Mouse (Mus musculus): Measurements from ENCODE around the gene Ppp1r21. TPM values are rescaled to one million over a fixed set of nuclear protein-coding genes. Genes with fewer than 3 reads are reported as not detected.

Gene Ppp1r21
- total and polyA plus RNA-seq, 3 experiments = 11.1 to 16.2 TPM; not detected in 1

GRCm38 (mm10) chr17:88569807-88570540 lies 40.1 kb downstream of the Ppp1r21 start:
- Histone ChIP-seq H3K79me2 (ENCODE audit: control insufficient read depth, insufficient read depth, low read length, poor library complexity) (no peaks in the 10 kb centered on the region), H3K4me1 (ENCODE audit: control insufficient read depth in 1 of 2, insufficient read depth in 2 of 2, low read length in 2 of 2) (no peaks in the 10 kb centered on the region), H3K9ac (ENCODE audit: control insufficient read depth, low read depth, low read length, poor library complexity, severe bottlenecking) (no peak overlapping the region), H3K27ac (ENCODE audit: control insufficient read depth, low read depth, low read length) (no peak overlapping the region), H3K27me3 (ENCODE audit: control insufficient read depth in 1 of 2, insufficient read depth in 2 of 2, low read length in 2 of 2) (no peaks in the 10 kb centered on the region), H3K36me3 (ENCODE audit: control insufficient read depth in 1 of 2, insufficient read depth in 2 of 2, low read length in 2 of 2) (no peaks in the 10 kb centered on the region; a peak in 2 of 4 replicates), H3K4me3 (ENCODE audit: control insufficient read depth in 1 of 2, insufficient read depth in 1 of 2, low read depth in 2 of 2, low read length in 2 of 2) (no peak overlapping the region), H3K9me3 (replicated peaks; ENCODE audit: insufficient read depth, low read length) (no peaks in the 10 kb centered on the region)
- DNase-seq (ENCODE audit: low read depth, low spot score) = no peak
- TF ChIP-seq JUND (IDR thresholded peaks at IDR 0.05; ENCODE audit: low read depth, low read length) (no peak), CHD1 (IDR thresholded peaks at IDR 0.05; ENCODE audit: low read depth, low read length) (no peak), MEF2A (IDR thresholded peaks at IDR 0.05; ENCODE audit: extremely low read depth, insufficient replicate concordance, low read depth, low read length, poor library complexity, severe bottlenecking) (no peak)

GRCm38 (mm10) chr17:88570784-88571183 lies 40.9 kb downstream of the Ppp1r21 start:
- Histone ChIP-seq H3K9me3 (replicated peaks; ENCODE audit: insufficient read depth, low read length) (no peaks in the 10 kb centered on the region), H3K79me2 (ENCODE audit: control insufficient read depth, insufficient read depth, low read length, poor library complexity) (no peaks in the 10 kb centered on the region), H3K36me3 (ENCODE audit: control insufficient read depth in 1 of 2, insufficient read depth in 2 of 2, low read length in 2 of 2) (no peaks in the 10 kb centered on the region; a peak in 2 of 4 replicates), H3K4me3 (ENCODE audit: control insufficient read depth in 1 of 2, insufficient read depth in 1 of 2, low read depth in 2 of 2, low read length in 2 of 2) (no peak overlapping the region), H3K27ac (ENCODE audit: control insufficient read depth, low read depth, low read length) (no peak overlapping the region), H3K4me1 (ENCODE audit: control insufficient read depth in 1 of 2, insufficient read depth in 2 of 2, low read length in 2 of 2) (no peaks in the 10 kb centered on the region), H3K9ac (ENCODE audit: control insufficient read depth, low read depth, low read length, poor library complexity, severe bottlenecking) (no peak overlapping the region), H3K27me3 (ENCODE audit: control insufficient read depth in 1 of 2, insufficient read depth in 2 of 2, low read length in 2 of 2) (no peaks in the 10 kb centered on the region)
- no peak for TF ChIP-seq CHD1 (IDR thresholded peaks at IDR 0.05; ENCODE audit: low read depth, low read length)
- TF ChIP-seq TCF12 (IDR thresholded peaks at IDR 0.05; ENCODE audit: low read depth, low read length) = no peak
- no peak for TF ChIP-seq CHD2 (IDR thresholded peaks at IDR 0.05; ENCODE audit: low read length)
- TF ChIP-seq MYC (IDR thresholded peaks at IDR 0.05; ENCODE audit: low read depth, low read length) = no peak
- no peak for TF ChIP-seq BHLHE40 (IDR thresholded peaks at IDR 0.05; ENCODE audit: borderline replicate concordance, low read depth, low read length)
- no peak for TF ChIP-seq ZMIZ1 (IDR thresholded peaks at IDR 0.05; ENCODE audit: low read depth, low read length)
- no peak for TF ChIP-seq EP300 (IDR thresholded peaks at IDR 0.05; ENCODE audit: low read depth in 1 of 2, low read length in 2 of 2)
- TF ChIP-seq NELFE (IDR thresholded peaks at IDR 0.05; ENCODE audit: low read depth, low read length) = no peak
- no peak for TF ChIP-seq KAT2A (conservative IDR thresholded peaks at IDR 0.05; ENCODE audit: low read depth, low read length)
- DNase-seq (ENCODE audit: low read depth, low spot score) = no peak

GRCm38 (mm10) chr17:88574811-88575210 lies 44.9 kb downstream of the Ppp1r21 start:
- H3K27me3 ChIP-seq (ENCODE audit: control insufficient read depth in 1 of 2, insufficient read depth in 2 of 2, low read length in 2 of 2) = no peaks in the 10 kb centered on the region
- no peak overlapping the region for H3K27ac ChIP-seq (ENCODE audit: control insufficient read depth, low read depth, low read length)
- no peaks in the 10 kb centered on the region for H3K4me1 ChIP-seq (ENCODE audit: control insufficient read depth in 1 of 2, insufficient read depth in 2 of 2, low read length in 2 of 2)
- no peaks in the 10 kb centered on the region for H3K79me2 ChIP-seq (ENCODE audit: control insufficient read depth, insufficient read depth, low read length, poor library complexity)
- no peak for TF ChIP-seq GATA1 (IDR thresholded peaks at IDR 0.05; ENCODE audit: low read depth, low read length)
- no peak for TF ChIP-seq CTCF (IDR thresholded peaks at IDR 0.05 in 2 of 3, conservative IDR thresholded peaks at IDR 0.05 in 1 of 3; ENCODE audit: control insufficient read depth in 1 of 3, insufficient read depth in 1 of 3, low read depth in 2 of 3, low read length in 3 of 3, poor library complexity in 1 of 3, severe bottlenecking in 1 of 3)
- no peak for TF ChIP-seq MEF2A (IDR thresholded peaks at IDR 0.05; ENCODE audit: extremely low read depth, insufficient replicate concordance, low read depth, low read length, poor library complexity, severe bottlenecking)
- no peak for TF ChIP-seq ZNF384 (IDR thresholded peaks at IDR 0.05; ENCODE audit: low read depth, low read length)
- no peak for TF ChIP-seq USF2 (IDR thresholded peaks at IDR 0.05; ENCODE audit: borderline replicate concordance in 1 of 2, insufficient read depth in 1 of 2, low read depth in 1 of 2, low read length in 2 of 2)
- no peak for TF ChIP-seq TBP (IDR thresholded peaks at IDR 0.05; ENCODE audit: low read depth, low read length)
- no peak for DNase-seq (ENCODE audit: low read depth, low spot score)
- no peak overlapping the region for H3K4me3 ChIP-seq (ENCODE audit: control insufficient read depth in 1 of 2, insufficient read depth in 1 of 2, low read depth in 2 of 2, low read length in 2 of 2)
- H3K9ac ChIP-seq (ENCODE audit: control insufficient read depth, low read depth, low read length, poor library complexity, severe bottlenecking) = no peak overlapping the region
- H3K9me3 ChIP-seq (replicated peaks; ENCODE audit: insufficient read depth, low read length) = no peaks in the 10 kb centered on the region
- no peaks in the 10 kb centered on the region; a peak in 1 of 4 replicates for H3K36me3 ChIP-seq (ENCODE audit: control insufficient read depth in 1 of 2, insufficient read depth in 2 of 2, low read length in 2 of 2)

Measured in MEL (cell line).